Mouse (Mus musculus): ENCODE measurements at regions not wholly inside any gene's neighbourhood (a gene's known extent, or its start where the extent isn't known, plus 50 kb on each side); places are given as distances from the start of the nearest gene placed in this dataset.
A peak's percentile ranks its signal among the peaks of the same experiment; 100 is the strongest.

GRCm38 (mm10) chr1:190285049-190285448 lies 114.5 kb upstream of the Prox1 start:
- H3K9ac ChIP-seq: no peak overlapping the region
- H3K36me3 ChIP-seq: no peaks in the 10 kb centered on the region
- no peak overlapping the region for H3K4me2 ChIP-seq
- 61% methylated on average over 8 of the region's 8 CpGs for WGBS
- ATAC-seq (ENCODE audit: low read depth): no peak
- no peak overlapping the region for H3K27ac ChIP-seq (replicated peaks)
- H3K4me1 ChIP-seq (replicated peaks): peaks cover 41% of the 10 kb centered on the region
- H3K9me3 ChIP-seq: no peaks in the 10 kb centered on the region
- no peak overlapping the region for H3K4me3 ChIP-seq
- H3K27me3 ChIP-seq: peaks cover 4% of the 10 kb centered on the region

DNA sequence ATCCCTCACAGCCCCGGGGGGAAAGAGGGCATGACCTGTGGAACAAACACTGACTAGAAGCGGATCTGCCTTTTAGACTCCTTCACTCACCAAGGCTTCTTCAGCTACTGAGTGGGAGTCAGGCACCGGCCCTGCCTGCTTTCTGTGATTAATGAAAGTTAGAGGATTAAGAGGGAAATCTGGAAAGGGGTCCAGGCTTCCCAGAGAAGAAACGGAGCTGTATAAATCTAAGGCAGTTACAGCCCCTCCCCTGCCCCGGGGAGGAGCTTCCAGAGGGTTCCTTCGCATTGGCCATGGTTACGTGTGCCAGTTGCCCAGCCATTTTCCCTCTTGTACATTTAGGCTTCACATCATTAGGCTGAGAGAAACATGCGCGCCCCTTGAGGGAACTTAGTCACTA lies 113.6 kb upstream of the Prox1 start:
- no peak overlapping the region for H3K27ac ChIP-seq (replicated peaks)
- peaks cover 4% of the 10 kb centered on the region; the same call in 1 of the 2 replicates for H3K27me3 ChIP-seq
- no peaks in the 10 kb centered on the region for H3K9me3 ChIP-seq
- 66% methylated on average over 9 of the region's 9 CpGs for WGBS
- H3K4me3 ChIP-seq: no peak overlapping the region
- H3K36me3 ChIP-seq: no peaks in the 10 kb centered on the region
- no peak overlapping the region for H3K9ac ChIP-seq
- no peak overlapping the region for H3K4me2 ChIP-seq
- no peak for ATAC-seq (ENCODE audit: low read depth)
- H3K4me1 ChIP-seq (replicated peaks): peaks cover 41% of the 10 kb centered on the region

GRCm38 (mm10) chr1:190280081-190280858 lies 109.8 kb upstream of the Prox1 start:
- no peak for ATAC-seq (ENCODE audit: low read depth)
- no peak overlapping the region for H3K4me2 ChIP-seq
- no peak overlapping the region for H3K27ac ChIP-seq (replicated peaks)
- H3K4me1 ChIP-seq (replicated peaks): peaks cover 17% of the 10 kb centered on the region
- no peaks in the 10 kb centered on the region for H3K27me3 ChIP-seq
- no peak overlapping the region for H3K9ac ChIP-seq
- no peak overlapping the region for H3K4me3 ChIP-seq
- H3K36me3 ChIP-seq: no peaks in the 10 kb centered on the region
- H3K9me3 ChIP-seq: no peaks in the 10 kb centered on the region
- WGBS: 76% methylated on average over 18 of the region's 18 CpGs

GRCm38 (mm10) chr1:190274911-190275310 lies 104.4 kb upstream of the Prox1 start:
- WGBS: 75% methylated on average over 6 of the region's 6 CpGs
- Histone ChIP-seq H3K4me1 (replicated peaks) (no peaks in the 10 kb centered on the region), H3K4me2 (no peak overlapping the region), H3K36me3 (no peaks in the 10 kb centered on the region), H3K27me3 (no peaks in the 10 kb centered on the region), H3K4me3 (no peak overlapping the region), H3K9ac (no peak overlapping the region), H3K27ac (replicated peaks) (no peak overlapping the region), H3K9me3 (no peaks in the 10 kb centered on the region)
- no peak for ATAC-seq (ENCODE audit: low read depth)

GRCm38 (mm10) chr1:190270784-190271385 lies 100.4 kb upstream of the Prox1 start:
- 86% methylated on average over 17 of the region's 17 CpGs for WGBS

DNA sequence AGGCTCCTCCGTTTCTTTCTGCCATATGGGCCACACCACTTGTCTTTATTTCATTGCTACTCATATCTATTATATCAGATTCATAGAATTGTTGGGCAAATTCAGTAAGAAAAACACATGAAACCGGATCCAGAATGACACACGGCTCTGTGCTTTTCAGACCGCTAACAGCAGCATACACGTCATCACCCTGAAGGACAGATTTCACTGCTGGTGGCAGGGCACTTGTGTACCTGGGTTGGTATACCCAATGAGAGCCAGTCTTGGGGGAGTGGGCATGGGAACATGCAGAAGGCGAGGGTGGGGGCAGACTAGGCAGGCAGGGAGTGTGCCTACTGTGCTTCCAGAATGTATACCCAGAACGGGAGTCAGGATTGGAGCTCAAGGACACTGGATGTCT lies 98.7 kb upstream of the Prox1 start:
- H3K4me3 ChIP-seq: no peak overlapping the region
- no peak overlapping the region for H3K9ac ChIP-seq
- ATAC-seq (ENCODE audit: low read depth): no peak
- H3K4me2 ChIP-seq: no peak overlapping the region
- 89% methylated on average over 7 of the region's 7 CpGs for WGBS
- H3K27ac ChIP-seq (replicated peaks): no peak overlapping the region
- H3K27me3 ChIP-seq: no peaks in the 10 kb centered on the region
- peaks cover 1% of the 10 kb centered on the region; the same call in 1 of the 2 replicates for H3K4me1 ChIP-seq (replicated peaks)
- no peaks in the 10 kb centered on the region for H3K9me3 ChIP-seq
- no peaks in the 10 kb centered on the region for H3K36me3 ChIP-seq

More at GRCm38 (mm10) chr1:190270784-190271385, 100.4 kb upstream of the Prox1 start:
- Histone ChIP-seq H3K36me3 (no peaks in the 10 kb centered on the region), H3K27me3 (no peaks in the 10 kb centered on the region), H3K9me3 (no peaks in the 10 kb centered on the region), H3K27ac (replicated peaks) (no peak overlapping the region), H3K4me3 (no peak overlapping the region), H3K4me2 (no peak overlapping the region), H3K4me1 (replicated peaks) (no peaks in the 10 kb centered on the region), H3K9ac (no peak overlapping the region)
- ATAC-seq (ENCODE audit: low read depth): no peak

GRCm38 (mm10) chr1:190265085-190265780 lies 94.7 kb upstream of the Prox1 start:
- WGBS: 81% methylated on average over 9 of the region's 9 CpGs
- H3K4me3 ChIP-seq: no peak overlapping the region
- H3K9me3 ChIP-seq: no peaks in the 10 kb centered on the region
- H3K9ac ChIP-seq: no peak overlapping the region
- peaks cover 5% of the 10 kb centered on the region; the same call in 1 of the 2 replicates for H3K4me1 ChIP-seq (replicated peaks)
- no peaks in the 10 kb centered on the region for H3K27me3 ChIP-seq
- no peak for ATAC-seq (ENCODE audit: low read depth)
- H3K4me2 ChIP-seq: no peak overlapping the region
- no peak overlapping the region for H3K27ac ChIP-seq (replicated peaks)
- H3K36me3 ChIP-seq: no peaks in the 10 kb centered on the region

DNA sequence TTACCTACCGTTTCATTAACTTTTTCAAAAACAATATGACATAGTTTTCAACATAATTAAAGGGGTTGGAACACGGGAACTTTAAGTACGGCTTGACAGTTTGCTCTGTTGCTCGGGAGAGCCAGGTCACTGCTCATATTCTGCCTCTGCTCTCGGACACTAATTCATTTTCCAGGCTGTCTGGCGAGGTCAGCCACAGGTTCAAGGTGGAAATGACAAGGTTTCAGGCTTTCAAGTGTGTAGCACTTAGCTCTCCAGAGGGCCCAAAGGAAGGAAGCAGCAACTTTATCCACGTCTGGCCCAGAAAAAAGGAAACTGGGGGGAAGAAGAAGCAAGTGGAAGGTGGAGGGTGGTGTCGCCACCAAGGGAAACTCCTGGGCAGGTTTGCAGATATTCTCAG lies 94.0 kb upstream of the Prox1 start:
- Histone ChIP-seq H3K4me2 (no peak overlapping the region), H3K4me1 (replicated peaks) (peaks cover 5% of the 10 kb centered on the region; the same call in 1 of the 2 replicates), H3K9me3 (no peaks in the 10 kb centered on the region), H3K4me3 (no peak overlapping the region), H3K27me3 (no peaks in the 10 kb centered on the region), H3K36me3 (no peaks in the 10 kb centered on the region), H3K9ac (no peak overlapping the region), H3K27ac (replicated peaks) (no peak overlapping the region)
- ATAC-seq (ENCODE audit: low read depth): no peak
- 73% methylated on average over 8 of the region's 8 CpGs for WGBS

DNA sequence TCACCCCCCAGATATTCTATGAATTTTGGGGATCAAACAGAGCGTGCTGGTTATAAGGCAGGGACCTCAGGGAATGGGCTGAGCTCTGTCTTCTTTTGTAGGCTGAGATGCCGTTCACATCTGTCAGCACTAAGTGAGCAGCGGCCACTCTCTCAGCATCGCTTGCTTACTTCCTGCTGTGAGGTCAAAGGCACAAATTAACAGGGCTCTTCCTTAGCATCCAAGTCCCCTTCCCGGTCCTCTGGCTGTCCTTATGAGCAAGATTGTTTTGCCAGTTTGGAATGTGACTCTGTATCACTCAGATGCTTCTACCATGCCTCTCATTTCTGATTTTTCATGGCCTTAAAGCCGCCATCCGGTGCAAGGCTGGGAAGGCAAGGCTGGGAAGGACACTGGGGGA lies 93.1 kb upstream of the Prox1 start:
- Histone ChIP-seq H3K9ac (no peak overlapping the region), H3K4me1 (replicated peaks) (peaks cover 5% of the 10 kb centered on the region; the same call in 1 of the 2 replicates), H3K27ac (replicated peaks) (no peak overlapping the region), H3K9me3 (no peaks in the 10 kb centered on the region), H3K27me3 (no peaks in the 10 kb centered on the region), H3K36me3 (no peaks in the 10 kb centered on the region), H3K4me2 (no peak overlapping the region), H3K4me3 (no peak overlapping the region)
- ATAC-seq (ENCODE audit: low read depth): no peak
- WGBS: 31% methylated on average over 7 of the region's 7 CpGs

DNA sequence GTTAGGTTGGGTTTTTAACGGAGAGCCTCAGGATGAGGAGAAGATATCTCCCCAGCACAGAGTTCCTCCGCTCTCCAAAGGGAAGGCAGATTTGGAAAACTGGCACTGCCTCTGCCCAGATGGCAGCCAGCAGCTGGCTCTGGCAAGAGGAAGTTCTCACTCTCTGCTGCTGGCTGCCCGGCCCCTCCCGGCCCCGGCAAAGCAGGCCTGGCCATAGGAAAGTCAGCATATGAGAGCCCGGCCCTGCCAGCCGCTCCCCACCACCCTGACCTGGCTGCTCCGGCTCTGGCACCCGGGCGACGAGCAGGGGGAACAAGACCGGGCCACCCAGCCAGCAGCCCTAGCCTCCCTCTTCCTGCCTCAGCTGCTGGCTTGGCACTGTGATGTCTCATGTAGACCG lies 89.1 kb upstream of the Prox1 start:
- Histone ChIP-seq H3K27ac (replicated peaks) (no peak overlapping the region), H3K4me1 (replicated peaks) (peaks cover 5% of the 10 kb centered on the region; the same call in 1 of the 2 replicates), H3K9me3 (no peaks in the 10 kb centered on the region), H3K36me3 (no peaks in the 10 kb centered on the region), H3K4me3 (no peak overlapping the region), H3K4me2 (no peak overlapping the region), H3K9ac (no peak overlapping the region), H3K27me3 (no peaks in the 10 kb centered on the region)
- ATAC-seq (ENCODE audit: low read depth): no peak
- WGBS: 90% methylated on average over 13 of the region's 13 CpGs

DNA sequence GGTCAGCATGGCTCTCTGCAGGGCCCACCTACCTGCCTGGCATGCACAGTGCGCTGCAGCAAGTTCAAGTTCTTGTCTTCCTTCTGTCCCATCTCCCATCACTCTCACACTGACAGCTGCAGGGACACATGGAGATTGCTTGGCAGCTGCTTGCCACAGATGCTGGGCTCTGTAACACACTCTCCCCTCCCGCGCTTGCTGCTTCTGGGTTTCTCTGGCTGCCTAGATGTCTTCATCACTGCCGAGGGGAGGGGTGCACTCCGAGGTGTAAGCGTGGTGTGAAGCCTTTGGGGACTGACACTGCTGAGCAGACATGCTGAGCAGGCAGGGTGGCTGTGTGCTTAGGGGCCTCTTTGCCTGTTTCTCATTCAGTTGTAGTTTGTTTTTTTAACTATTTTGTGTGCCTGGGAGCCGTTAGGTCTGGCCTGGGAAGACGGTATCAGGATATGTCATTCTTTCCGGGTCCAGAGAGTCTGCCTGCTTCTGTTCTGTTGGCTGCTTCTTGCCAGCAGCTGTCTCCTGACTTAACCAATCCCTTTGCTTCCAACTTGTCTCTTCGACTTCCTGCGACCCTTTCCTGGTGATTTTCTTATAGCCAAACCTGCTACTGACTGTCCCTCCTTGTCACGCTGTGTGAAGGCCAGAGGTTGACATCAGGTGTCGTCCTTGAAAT lies 80.2 kb upstream of the Prox1 start:
- Histone ChIP-seq H3K27me3 (no peaks in the 10 kb centered on the region), H3K9me3 (no peaks in the 10 kb centered on the region), H3K4me1 (replicated peaks) (no peaks in the 10 kb centered on the region; the same call in 1 of the 2 replicates), H3K9ac (no peak overlapping the region), H3K27ac (replicated peaks) (no peak overlapping the region), H3K4me3 (no peak overlapping the region), H3K4me2 (no peak overlapping the region), H3K36me3 (no peaks in the 10 kb centered on the region)
- 67% methylated on average over 13 of the region's 13 CpGs for WGBS
- peak; percentile 11; the same call in 1 of the 2 replicates for ATAC-seq (ENCODE audit: low read depth)

DNA sequence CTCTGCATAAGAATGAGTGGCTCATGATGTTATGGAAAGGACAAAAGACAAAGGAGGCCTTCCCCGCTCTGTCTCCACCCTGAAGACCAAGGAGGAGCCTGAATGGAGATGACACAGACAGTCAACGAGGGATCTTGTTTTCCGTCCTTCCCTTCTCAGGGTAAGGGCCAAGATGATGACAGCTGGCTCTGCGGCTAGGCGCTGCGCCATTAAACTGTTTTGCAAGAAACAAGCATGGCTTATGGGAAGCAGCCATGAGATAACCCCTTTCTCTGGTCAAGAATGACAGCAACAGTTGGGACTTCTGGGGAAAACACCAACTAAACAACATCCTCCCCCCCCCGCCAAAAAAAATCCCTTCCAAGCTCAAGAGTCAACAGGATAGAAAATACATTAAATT lies 72.0 kb upstream of the Prox1 start:
- Histone ChIP-seq H3K27me3 (0 out of 2 replicates have a peak, but pooled peaks cover 3% of the 10 kb centered on the region), H3K4me2 (no peak overlapping the region), H3K4me1 (replicated peaks) (no peaks in the 10 kb centered on the region), H3K9ac (no peak overlapping the region), H3K9me3 (no peaks in the 10 kb centered on the region), H3K27ac (replicated peaks) (no peak overlapping the region), H3K36me3 (no peaks in the 10 kb centered on the region), H3K4me3 (no peak overlapping the region)
- WGBS: 88% methylated on average over 7 of the region's 7 CpGs
- no peak for ATAC-seq (ENCODE audit: low read depth)
